Mouse (Mus musculus) kidney, postnatal 0 days (tissue): ENCODE data around the gene Psmd9. TPM values are rescaled to one million over a fixed set of nuclear protein-coding genes. Genes with fewer than 3 reads are reported as not detected.

Experiments used
- ATAC-seq: fragments of 200-750 bp; cut with Nextera tagmentation; replicated peaks from 2 replicates; pipeline ENCODE4 v1.8.0; 2017; ENCODE audit warnings: low read depth, moderate number of reproducible peaks, moderate TSS enrichment, moderate library complexity; ENCODE audit not compliant: low FRiP score
- DNase-seq: peaks from one replicate; pipeline ENCODE4 v3.0.0-alpha.2; 2016; ENCODE audit warnings: low spot score
- H3K27ac ChIP-seq: fragments of 300-500 bp; sonication (generic); 2 replicates; pipeline ENCODE4 v1.5.1; 2014; ENCODE audit warnings: mild to moderate bottlenecking
- H3K27me3 ChIP-seq: fragments of 300-500 bp; sonication (generic); 2 replicates; pipeline ENCODE4 v1.6.1; 2014; ENCODE audit warnings: low read length, mixed read lengths; ENCODE audit not compliant: insufficient read depth
- H3K36me3 ChIP-seq: fragments of 300-500 bp; sonication (generic); 2 replicates; pipeline ENCODE4 v1.6.1; 2014; ENCODE audit warnings: low read length, mixed read lengths; ENCODE audit not compliant: insufficient read depth
- H3K4me1 ChIP-seq: fragments of 300-500 bp; sonication (generic); replicated peaks from 2 replicates; pipeline ENCODE4 v1.6.1; 2014; ENCODE audit warnings: antibody characterized with exemption, low read length, mixed read lengths; ENCODE audit not compliant: insufficient read depth
- H3K4me2 ChIP-seq: fragments of 300-500 bp; sonication (generic); 2 replicates; pipeline ENCODE4 v1.6.1; 2014; ENCODE audit warnings: mild to moderate bottlenecking, low read length, moderate library complexity, mixed read lengths
- H3K4me3 ChIP-seq: fragments of 300-500 bp; sonication (generic); replicated peaks from 2 replicates; pipeline ENCODE4 v1.5.1; 2014; ENCODE audit warnings: low read depth, low read length
- H3K9ac ChIP-seq: fragments of 300-500 bp; sonication (generic); 2 replicates; pipeline ENCODE4 v1.6.1; 2014; ENCODE audit warnings: low read depth, low read length
- H3K9me3 ChIP-seq: fragments of 300-500 bp; sonication (generic); replicated peaks from 2 replicates; pipeline ENCODE4 v1.6.1; 2016; ENCODE audit warnings: low read length, inconsistent platforms, mixed read lengths
- CTCF ChIP-seq: IDR thresholded peaks from 2 replicates; pipeline ENCODE4 v1.5.1; 2016; ENCODE audit warnings: antibody characterized with exemption, low read depth, mild to moderate bottlenecking, moderate library complexity
- WGBS: fragments of 180-500 bp; shearing (Covaris S2); extraction: QIAGEN DNeasy Blood & Tissue Kit; methylation state at CpG from one replicate; pipeline ENCODE4 v1.1.7; 2014; 5-methylcytosine and 5-hydroxymethylcytosine counted together
- polyA plus RNA-seq: library from polyadenylated mRNA; unstranded; fragments of >200 nt; fragmentation: Nextera tagmentation; extraction: Ambion mirVana; gene quantifications from 2 replicates; pipeline ENCODE4 v1.2.1, GENCODE M21; 2015

The Psmd9 gene
- polyA plus RNA-seq, 1 experiment from 2014 or later, result 77.4 TPM

DNA sequence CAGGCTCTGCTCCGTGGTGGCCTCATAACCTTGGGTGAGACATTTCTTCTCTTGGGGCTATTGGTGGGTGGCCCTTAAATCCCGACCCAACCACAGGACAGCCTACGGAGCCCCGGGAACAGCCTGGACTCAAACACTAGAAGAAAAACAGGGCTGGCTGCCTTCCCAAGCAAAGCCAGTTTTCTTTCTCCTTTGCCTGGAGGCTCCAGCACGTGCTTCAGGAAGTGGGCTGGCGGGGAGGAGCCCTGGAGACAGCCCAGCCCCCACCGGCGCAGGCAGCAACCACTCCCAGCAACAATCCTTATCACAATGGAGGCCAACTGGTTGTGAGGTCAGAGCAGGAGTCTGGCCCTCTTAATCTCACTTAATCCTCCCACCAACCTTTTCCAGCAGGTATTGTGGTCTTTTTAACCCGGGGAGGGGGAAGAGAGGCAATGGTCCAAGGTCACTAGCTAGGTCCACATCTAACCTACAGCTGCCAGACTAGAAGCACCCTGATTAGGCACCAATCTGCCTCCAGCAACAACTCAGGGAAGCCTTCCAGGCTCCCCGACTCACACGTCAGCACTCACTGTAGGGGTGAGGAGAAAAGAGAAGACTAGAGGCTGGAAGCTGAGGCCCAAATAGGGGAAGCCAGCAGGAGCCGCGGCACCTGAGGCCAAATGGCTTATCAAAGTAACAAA is 32.7 kb upstream of the Psmd9 start:
- Histone ChIP-seq H3K27me3 (no peaks in the 10 kb centered on the region), H3K27ac (peak overlapping the region; percentile 100), H3K9ac (peak overlapping the region; percentile 94), H3K4me1 (peaks cover 56% of the 10 kb centered on the region), H3K36me3 (no peaks in the 10 kb centered on the region), H3K4me3 (peak overlapping the region; percentile 87), H3K9me3 (no peaks in the 10 kb centered on the region), H3K4me2 (peak overlapping the region; percentile 100)
- DNase-seq (peak; percentile 96), ATAC-seq (peak; percentile 21)
- WGBS, result under 1% methylated on average over 13 of the region's 13 CpGs
- TF ChIP-seq CTCF, result no peak

DNA sequence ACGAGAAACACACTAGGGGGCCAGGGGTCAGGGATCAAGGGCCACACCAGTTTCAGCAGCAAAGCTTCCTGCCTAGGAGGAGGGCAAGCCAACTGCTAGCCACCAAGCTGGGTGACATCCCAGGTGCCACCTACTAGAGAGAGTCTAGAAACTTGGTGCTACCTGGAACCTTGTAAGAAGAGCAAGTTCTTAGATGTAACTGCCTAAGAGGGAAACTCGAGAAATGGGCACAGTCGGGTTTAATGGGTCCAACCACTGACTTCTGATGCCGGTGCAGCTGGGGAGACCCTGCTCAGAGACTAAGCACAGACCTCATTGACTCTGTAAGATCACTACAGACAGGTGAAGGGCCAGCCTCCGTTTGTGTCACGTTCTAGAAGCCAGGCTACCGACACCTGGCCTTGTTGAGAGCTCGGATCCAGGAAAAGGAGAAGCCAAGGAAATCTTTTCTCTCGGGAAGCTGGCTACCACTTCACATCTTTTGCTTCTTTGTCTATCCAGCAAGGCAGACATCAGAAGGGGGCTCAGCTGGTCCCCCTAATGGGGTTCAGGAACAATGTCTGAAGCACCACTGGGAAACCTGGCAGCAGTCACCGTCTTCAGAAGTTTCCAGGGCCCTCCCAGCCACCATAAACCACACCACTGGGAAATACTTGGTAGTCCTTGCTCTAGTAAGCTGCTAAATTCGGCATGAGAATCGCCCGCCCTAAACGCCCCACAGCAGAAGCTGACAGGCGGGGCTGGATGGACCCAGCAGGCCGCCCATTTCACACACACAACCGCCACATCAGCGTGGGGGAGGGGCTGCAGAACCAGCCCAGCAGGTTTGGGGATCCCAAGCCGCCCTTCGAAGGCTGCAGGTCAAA is 31.9 kb upstream of the Psmd9 start:
- TF ChIP-seq CTCF, result no peak
- Histone ChIP-seq H3K9ac (peak overlapping the region; percentile 94), H3K4me2 (peak overlapping the region; percentile 100), H3K27me3 (no peaks in the 10 kb centered on the region), H3K36me3 (no peaks in the 10 kb centered on the region), H3K4me3 (peak overlapping the region; percentile 87), H3K9me3 (no peaks in the 10 kb centered on the region), H3K4me1 (peaks cover 48% of the 10 kb centered on the region), H3K27ac (peak overlapping the region; percentile 100)
- ATAC-seq (no peak), DNase-seq (peak; percentile 75)
- WGBS, result 4% methylated on average over 20 of the region's 20 CpGs

DNA sequence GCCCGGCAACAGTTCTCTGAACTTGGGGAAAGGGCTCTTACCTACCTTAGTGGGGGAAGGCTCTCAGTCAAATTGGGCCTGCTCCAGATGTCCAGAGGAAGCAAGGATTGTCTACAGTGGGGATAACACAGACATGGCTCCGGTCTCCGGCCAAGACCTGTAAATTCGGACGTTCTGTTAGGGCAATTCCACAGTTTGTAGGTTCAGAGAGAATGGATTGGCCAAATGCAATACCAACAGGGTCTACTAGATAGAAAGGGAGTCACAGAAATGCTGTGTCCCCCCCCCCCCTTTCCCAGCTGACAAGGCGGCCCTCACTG is 31.3 kb upstream of the Psmd9 start:
- DNase-seq, result no peak
- peak overlapping the region; percentile 100 for H3K27ac ChIP-seq
- H3K27me3 ChIP-seq, result no peaks in the 10 kb centered on the region
- no peaks in the 10 kb centered on the region for H3K9me3 ChIP-seq
- H3K36me3 ChIP-seq, result no peaks in the 10 kb centered on the region
- peak overlapping the region; percentile 100 for H3K4me2 ChIP-seq
- TF ChIP-seq CTCF, result no peak
- peak overlapping the region; percentile 94 for H3K9ac ChIP-seq
- 0% methylated on average over 6 of the region's 6 CpGs for WGBS
- H3K4me1 ChIP-seq, result peaks cover 45% of the 10 kb centered on the region
- peak overlapping the region; percentile 87 for H3K4me3 ChIP-seq
- no peak for ATAC-seq

DNA sequence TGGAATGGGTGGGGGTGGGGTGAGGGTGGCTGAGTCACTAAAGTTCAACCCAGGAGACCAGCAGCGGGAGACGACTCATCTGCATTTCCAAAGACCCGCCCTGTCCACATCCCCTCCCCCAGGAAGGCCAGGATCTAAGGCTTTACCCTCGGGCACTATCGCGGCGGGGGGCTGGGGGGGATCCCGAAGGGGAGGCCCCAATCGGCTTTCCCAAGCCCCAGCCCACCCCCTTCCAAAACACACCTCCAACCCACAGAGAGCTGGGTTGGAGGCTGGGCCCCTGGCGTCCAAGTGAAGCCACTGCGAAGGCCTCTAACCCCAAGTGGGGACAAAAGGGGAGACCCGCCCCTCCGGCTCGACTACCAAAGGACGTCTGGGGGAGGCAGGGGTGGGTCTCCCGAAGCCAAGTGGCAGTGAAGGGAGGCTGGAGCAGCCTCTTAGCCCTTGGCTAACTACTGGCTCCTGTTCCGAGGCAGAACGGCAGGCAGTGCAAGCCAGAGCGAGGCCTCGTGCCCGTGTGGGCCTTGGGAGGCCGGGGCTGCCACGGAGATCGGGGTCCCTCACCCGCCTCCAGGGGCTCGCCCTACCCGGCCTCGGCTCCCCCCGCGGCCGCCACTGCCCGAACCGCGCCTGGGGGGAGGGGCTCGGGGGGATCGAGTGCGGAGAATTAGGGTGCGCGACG is 30.8 kb upstream of the Psmd9 start:
- Histone ChIP-seq H3K27ac (peak overlapping the region; percentile 100), H3K4me1 (peaks cover 45% of the 10 kb centered on the region), H3K9me3 (no peaks in the 10 kb centered on the region), H3K27me3 (no peaks in the 10 kb centered on the region), H3K4me3 (peak overlapping the region; percentile 87), H3K36me3 (no peaks in the 10 kb centered on the region), H3K9ac (peak overlapping the region; percentile 94), H3K4me2 (peak overlapping the region; percentile 100)
- under 1% methylated on average over 30 of the region's 40 CpGs for WGBS
- peak; percentile 27; the same call in 1 of the 2 replicates for TF ChIP-seq CTCF
- peak; percentile 43 for ATAC-seq
- DNase-seq, result peak; percentile 92

DNA sequence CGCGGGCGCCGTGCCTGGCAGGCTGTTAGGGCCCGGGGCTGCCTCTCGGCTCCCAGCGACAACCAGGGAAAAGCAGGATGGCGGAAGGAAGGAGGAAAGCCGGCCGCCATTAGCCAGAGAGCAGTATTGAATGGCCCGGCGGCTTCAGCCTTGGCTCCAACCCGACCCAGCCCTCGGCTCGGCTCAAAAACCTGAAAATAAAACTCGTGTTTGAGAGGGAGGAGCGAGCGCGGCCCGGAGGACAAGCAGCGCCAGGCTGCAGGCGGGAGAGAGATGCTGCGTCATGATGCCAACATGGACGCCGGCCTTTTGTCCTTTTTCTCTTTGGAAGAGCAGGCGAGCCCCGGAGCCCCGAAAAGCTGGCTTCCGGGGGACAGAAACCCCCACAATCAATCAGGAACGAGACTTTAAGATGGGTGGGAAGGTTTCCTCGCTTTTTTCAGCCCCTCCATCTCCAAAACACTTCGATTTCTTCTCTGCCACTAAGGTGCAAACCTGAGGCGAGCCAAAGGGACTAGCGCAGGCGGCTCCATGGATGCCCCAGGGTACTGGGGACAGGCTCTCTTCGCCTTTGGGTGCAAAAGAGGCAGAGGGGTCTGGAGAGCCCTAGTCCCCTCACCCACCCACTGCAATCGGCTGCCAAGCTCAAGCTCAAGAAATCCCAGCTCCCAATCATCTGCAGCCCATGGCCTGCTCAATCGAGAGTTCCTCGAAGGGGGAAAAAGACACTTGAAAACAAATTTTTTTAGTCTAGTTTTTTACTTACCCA is 30.1 kb upstream of the Psmd9 start:
- Histone ChIP-seq H3K4me1 (peaks cover 43% of the 10 kb centered on the region), H3K4me3 (peak overlapping the region; percentile 87), H3K9ac (peak overlapping the region; percentile 94), H3K27ac (peak overlapping the region; percentile 100), H3K36me3 (no peaks in the 10 kb centered on the region), H3K9me3 (no peaks in the 10 kb centered on the region), H3K4me2 (peak overlapping the region; percentile 100), H3K27me3 (no peaks in the 10 kb centered on the region)
- no peak for ATAC-seq
- WGBS, result under 1% methylated on average over 39 of the region's 39 CpGs
- TF ChIP-seq CTCF, result no peak
- DNase-seq, result peak; percentile 92
